ENCODE assay signal across 18 mouse cellular contexts in genomic region chr19:26755991-26756390, GRCm38 (mm10).
DNase-seq lines count a peak whose midpoint lies in the region; TF ChIP-seq lines count a peak whose summit lies in the region.
"Had no signal": no experiment of that assay in that cellular context is flagged by ENCODE, and none has a peak within 500 bp of the region (broad histone marks: within the 10 kb centered on the region; RNA-seq: fewer than 3 reads in every experiment).

No protein-coding gene starts in this region.

- no peak for TF ChIP-seq CTCF in kidney, adult 2 months (conservative IDR thresholded peaks at IDR 0.05; ENCODE audit: insufficient read depth, insufficient read length, low read depth, low read length)

- no peaks in the 10 kb centered on the region; the same call in 1 of the 2 replicates for H3K36me3 ChIP-seq in kidney, adult 2 months (ENCODE audit: control insufficient read depth, insufficient read depth, low read length)
- peaks cover 44% of the 10 kb centered on the region for H3K36me3 ChIP-seq in forebrain, embryonic 10.5 days (replicated peaks)

- no peak overlapping the region for H3K4me3 ChIP-seq in kidney, adult 2 months (ENCODE audit: insufficient read depth, low read depth, low read length)
- H3K4me3 ChIP-seq in forebrain, embryonic 10.5 days: no peak overlapping the region
- H3K4me3 ChIP-seq: left cerebral cortex, adult 2 months had no signal

- peaks cover 33% of the 10 kb centered on the region; the same call in 1 of the 2 replicates for H3K4me1 ChIP-seq in kidney, adult 2 months (ENCODE audit: control insufficient read depth, insufficient read depth, low read length)
- H3K4me1 ChIP-seq in forebrain, embryonic 10.5 days: peaks cover 20% of the 10 kb centered on the region

- H3K9me3 ChIP-seq in forebrain, embryonic 10.5 days: no peaks in the 10 kb centered on the region

- TF ChIP-seq POLR2A in kidney, adult 2 months (IDR thresholded peaks at IDR 0.05; ENCODE audit: low read depth, low read length): no peak

- WGBS in kidney, adult 2 months: 56% methylated on average over 6 of the region's 6 CpGs
- WGBS in forebrain, embryonic 10.5 days: 90% methylated on average over 6 of the region's 6 CpGs

- no peaks in the 10 kb centered on the region for H3K27me3 ChIP-seq in kidney, adult 2 months (replicated peaks; ENCODE audit: control insufficient read depth, insufficient read depth, low read length)
- no peaks in the 10 kb centered on the region for H3K27me3 ChIP-seq in forebrain, embryonic 10.5 days (ENCODE audit: poor library complexity, severe bottlenecking)
- H3K27me3 ChIP-seq: CH12.LX, Patski had no signal

- DNase-seq in kidney, adult 2 months: peak; percentile 81
- DNase-seq in kidney, postnatal 4 days: no peak
- DNase-seq in lung, adult 18-20 months: peak; percentile 51 to 56
- no peak for DNase-seq in lung, postnatal 14 days
- DNase-seq in kidney, postnatal 36 days: peak; percentile 65 to 75
- DNase-seq in forebrain, embryonic 10.5 days (ENCODE audit: extremely low spot score, low spot score): no peak
- DNase-seq in gastrocnemius, adult 8-10 months (ENCODE audit: low spot score in 2 of 2): no peak
- DNase-seq: adrenal gland, postnatal 36 days; B cell, adult 2 months; cerebellum, adult 9-10 months; gastrocnemius, postnatal 14 days; heart, postnatal 4 days; midbrain, embryonic 14.5 days; right cerebral cortex, postnatal 14 days had no signal

- H3K27ac ChIP-seq in kidney, adult 2 months (ENCODE audit: insufficient read depth, low read depth, low read length): peak overlapping the region; percentile 97
- no peak overlapping the region for H3K27ac ChIP-seq in forebrain, embryonic 10.5 days
- H3K27ac ChIP-seq: hindbrain, embryonic 14.5 days; left cerebral cortex, adult 2 months had no signal

Comparison
In these comparisons a context has a peak if more than half of its experiments do, and no peak if none do; other contexts are left out.
1. DNase-seq: peak in kidney, adult 2 months (single experiment), lung, adult 18-20 months (2 of 2) and kidney, postnatal 36 days (2 of 2); none in kidney, postnatal 4 days (0 of 2), lung, postnatal 14 days (single experiment), forebrain, embryonic 10.5 days (single experiment) and gastrocnemius, adult 8-10 months (0 of 2).